Mouse (Mus musculus) cerebellum, postnatal 36 days (tissue): Measurements from ENCODE around the gene Gm7697.
"Not testable (repeated sequence)": the region's sequence is repeated elsewhere in the genome, so short reads cannot be mapped to it uniquely, and the experiment has no call there.

Experiments
- DNase-seq, 2 experiments: peaks; one replicate each; pipeline ENCODE4 v3.0.0; 2021 to 2022; ENCODE audit warnings: mixed read lengths in 2 of 2

The Gm7697 gene

DNA sequence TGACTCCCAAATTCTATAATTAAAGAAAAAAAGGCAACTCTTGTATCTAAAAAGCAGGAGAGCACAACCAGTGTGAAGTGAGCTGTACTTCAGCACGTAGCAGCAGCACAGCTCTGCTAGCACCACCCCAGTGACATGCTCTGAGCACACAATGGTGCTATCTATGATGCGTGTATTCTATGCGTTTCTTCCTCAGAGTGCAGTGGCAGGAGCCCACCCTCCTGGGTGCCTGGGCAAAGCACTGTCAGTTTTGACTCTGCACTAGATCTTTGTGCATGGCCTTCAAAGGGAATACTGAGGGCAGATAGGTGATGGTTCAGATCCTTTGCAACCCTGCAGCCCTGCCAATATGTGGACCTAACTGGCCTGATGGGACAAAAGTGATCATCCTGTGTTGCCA, at the start of gene Gm7697:
TSS of gene Gm7697 (minus strand) at position 101 of the 400 bp plus-strand sequence.
- DNase-seq, result not testable (repeated sequence)

DNA sequence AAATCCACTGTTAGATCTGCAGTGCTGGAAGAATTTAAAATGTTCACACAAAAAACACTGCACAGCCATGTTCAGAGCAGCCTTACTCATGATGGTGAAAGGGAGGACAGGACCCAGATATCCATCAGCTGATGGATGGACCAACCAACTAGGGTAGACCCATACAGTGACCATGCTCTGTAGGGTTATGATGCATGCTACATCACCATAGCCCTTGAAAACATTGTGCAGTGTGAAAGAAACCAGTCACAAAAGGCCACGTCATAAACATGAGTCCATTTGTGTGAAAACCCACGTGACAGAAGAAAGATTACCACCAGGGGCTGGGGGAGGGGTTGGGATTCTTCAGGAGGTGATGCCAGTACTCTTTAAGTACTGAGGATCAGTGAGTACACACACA, 28.5 kb upstream of the Gm7697 start:
- DNase-seq, result not testable (repeated sequence)

DNA sequence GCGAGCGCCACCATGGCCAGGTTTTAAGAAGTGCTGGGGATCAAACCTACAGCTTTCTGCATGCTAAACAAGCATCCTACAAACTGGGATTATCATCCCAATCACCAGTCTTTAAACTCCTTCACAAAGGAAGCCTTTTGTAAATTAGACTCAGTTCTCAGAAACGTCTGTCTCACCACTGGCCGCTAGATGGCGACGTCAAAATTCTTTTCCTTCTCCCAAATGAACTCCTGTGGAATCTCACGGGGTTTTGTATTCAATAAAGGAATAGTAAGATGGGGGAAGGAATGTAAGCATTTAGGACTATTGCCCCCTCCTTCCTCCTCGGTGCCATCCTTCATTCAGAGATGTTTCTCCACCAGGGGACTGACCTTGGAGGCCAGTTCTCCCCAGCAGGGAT, 26.8 kb upstream of the Gm7697 start:
- DNase-seq, result peak; percentile 47 to 67

DNA sequence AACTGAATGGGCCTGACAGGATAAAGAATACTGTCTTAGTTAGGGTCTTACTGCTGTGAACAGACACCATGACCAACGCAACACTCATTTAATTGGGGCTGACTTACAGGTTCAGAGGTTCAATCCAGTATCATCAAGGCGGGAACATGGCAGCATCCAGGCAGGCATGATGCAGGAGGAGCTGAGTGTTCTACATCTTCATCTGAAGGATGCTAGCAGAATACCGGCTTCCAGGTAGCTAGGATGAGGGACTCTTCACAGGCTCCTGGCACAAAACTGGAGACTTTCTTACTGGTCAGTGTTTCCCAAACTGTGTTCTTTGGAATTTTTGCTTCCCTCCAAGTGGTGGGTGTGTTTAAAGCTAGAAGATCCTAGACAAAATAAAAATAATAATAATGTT, 25.3 kb upstream of the Gm7697 start:
- not testable (repeated sequence) for DNase-seq

DNA sequence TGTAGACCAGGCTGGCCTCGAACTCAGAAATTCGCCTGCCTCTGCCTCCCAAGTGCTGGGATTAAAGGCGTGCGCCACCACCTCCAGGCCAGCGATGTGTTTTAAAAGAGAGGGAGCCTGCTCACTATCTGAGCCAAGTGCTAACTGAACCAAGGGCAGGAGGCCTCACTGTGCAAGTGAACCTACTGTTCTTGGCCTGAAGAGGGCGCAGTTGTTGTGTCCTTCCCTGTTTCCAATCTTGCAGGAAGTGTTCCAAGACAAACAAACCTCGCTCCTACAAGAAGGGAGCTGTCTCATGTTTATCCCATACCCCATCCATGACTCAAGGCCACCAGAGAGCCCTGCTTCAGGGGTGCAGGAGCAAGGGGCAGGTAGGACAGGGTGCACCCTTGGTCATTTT, 24.4 kb upstream of the Gm7697 start:
- not testable (repeated sequence) for DNase-seq

DNA sequence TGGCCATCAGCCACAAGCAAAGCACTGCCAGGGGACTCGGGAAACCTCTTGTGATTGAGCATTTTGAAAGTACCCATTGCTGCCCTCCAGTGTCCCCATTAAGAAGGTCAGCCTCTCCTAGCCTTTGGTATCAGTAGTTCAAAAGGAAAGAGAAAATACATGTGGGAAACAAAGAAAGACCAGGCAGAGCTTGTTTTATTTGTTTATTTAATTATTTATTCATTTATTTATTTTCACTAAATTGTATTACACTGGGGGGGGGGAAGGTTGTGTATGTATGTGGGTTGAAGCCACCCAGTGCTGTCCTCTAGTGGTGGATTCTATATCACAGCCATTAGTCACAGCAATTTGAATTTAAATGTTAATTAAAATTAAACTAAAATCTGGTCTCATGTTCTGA, 22.2 kb upstream of the Gm7697 start:
- DNase-seq, result not testable (repeated sequence)

DNA sequence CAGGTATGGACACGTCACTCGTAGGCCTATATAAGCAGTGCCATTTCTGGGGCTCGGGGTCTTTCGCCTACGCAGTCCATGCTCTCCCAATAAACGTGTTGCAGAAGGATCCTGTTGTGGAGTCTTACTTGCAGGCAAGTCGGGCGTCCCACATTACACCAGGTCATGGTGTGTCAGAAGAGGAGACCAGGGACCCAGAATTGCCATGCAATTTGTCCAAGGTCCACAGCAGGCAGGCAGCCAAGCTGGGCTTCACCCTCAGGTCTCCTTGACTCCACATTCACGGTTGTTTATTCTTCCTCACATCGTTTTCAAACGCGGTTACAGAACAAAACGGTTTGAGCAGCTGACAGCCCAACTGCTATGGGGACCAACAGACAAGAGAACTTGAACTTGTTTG, 21.7 kb upstream of the Gm7697 start:
- DNase-seq, result not testable (repeated sequence)

DNA sequence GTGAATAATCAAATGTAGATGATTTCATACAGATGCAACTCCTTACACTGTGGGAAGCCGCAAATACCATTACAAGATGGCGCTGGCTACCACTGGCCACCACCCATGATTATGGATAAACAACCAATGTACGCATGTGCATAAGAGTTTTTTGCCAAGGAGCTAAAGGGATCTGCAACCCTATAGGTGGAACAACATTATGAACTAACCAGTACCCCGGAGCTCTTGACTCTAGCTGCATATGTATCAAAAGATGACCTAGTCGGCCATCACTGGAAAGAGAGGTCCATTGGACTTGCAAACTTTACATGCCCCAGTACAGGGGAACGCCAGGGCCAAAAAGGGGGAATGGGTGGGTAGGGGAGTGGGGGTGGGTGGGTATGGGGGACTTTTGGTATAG, 21.2 kb upstream of the Gm7697 start:
- not testable (repeated sequence) for DNase-seq

DNA sequence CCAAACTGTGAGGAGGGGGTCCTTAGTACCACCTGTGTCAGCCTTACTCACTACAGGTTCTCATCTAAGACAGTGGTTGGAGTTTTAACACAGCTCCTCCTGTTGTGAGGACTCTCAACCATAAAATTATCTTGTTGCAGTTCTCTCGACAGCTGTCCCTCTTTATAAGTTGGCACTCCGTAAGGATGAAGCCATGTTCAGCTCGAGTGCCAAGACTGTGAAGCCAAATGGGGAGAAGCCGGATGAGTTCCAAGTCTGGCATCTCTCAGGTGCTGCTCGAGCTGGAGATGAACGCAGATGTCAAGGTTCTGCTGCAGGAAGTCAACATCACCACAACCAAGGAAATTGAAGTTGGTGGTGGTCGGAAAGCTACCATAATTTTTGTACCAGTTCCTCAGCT, 18.0 kb upstream of the Gm7697 start:
- peak; percentile 49 to 59 for DNase-seq

DNA sequence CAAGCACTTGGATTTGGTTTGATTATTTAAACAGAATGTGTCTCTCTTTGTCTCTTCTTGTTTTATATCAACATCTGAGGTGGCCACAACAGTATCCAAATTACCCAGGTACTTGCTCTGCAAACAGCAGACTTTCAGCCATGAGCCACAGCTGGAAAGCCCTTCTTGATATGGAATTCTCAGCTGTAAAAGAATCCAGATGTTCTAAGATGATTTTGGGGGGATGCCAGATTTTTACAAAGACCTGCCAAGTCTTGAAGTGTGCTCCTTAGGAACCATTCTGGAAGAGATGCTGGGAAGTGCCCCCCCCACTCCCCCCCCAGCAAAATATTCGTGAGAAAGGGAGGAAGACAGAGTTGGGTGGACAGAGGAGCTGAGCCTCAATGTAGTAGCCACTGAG, 17.6 kb upstream of the Gm7697 start:
- not testable (repeated sequence) for DNase-seq

DNA sequence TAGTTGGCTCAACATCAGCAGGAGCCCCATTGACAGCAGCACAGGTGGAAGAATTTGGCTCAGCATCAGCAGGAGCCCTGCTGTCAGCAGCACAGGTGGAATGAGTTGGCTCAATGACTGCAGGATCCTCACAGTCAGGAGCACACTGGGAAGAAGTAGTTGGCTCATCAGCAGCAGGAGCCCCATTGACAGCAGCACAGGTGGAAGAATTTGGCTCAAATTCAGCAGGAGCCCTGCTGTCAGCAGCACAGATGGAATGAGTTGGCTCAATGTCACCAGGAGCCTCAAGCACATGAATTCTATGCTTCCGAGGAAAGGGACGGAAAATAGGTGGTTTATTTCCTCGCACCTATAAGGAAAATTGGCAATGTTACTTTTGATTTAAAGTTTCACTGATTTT, 47.8 kb downstream of the Gm7697 start:
- peak; percentile 48 to 69 for DNase-seq

DNA sequence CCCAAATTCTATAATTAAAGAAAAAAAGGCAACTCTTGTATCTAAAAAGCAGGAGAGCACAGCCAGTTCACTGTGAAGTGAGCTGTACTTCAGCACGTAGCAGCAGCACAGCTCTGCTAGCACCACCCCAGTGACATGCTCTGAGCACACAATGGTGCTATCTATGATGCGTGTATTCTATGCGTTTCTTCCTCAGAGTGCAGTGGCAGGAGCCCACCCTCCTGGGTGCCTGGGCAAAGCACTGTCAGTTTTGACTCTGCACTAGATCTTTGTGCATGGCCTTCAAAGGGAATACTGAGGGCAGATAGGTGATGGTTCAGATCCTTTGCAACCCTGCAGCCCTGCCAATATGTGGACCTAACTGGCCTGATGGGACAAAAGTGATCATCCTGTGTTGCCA, 69.3 kb downstream of the Gm7697 start, which contains the start of gene Gm9495:
TSS of gene Gm9495 (minus strand) at position 101 of the 400 bp plus-strand sequence.
- DNase-seq, result not testable (repeated sequence)
